Mouse (Mus musculus): Measurements from ENCODE around the gene Suco. TPM values are rescaled to one million over a fixed set of nuclear protein-coding genes. Genes with fewer than 3 reads are reported as not detected.

Suco gene
- 52.5 TPM for polyA plus RNA-seq (2014; fragmentation: Illumina TruSeq; extraction: RNeasy Lipid Tissue Mini Kit (QIAGEN cat#74804); ENCODE audit: low read depth, low replicate concordance)

GRCm38 (mm10) chr1:161876553-161877447 is at the start of gene Suco:
Gene Suco (minus strand): TSS chr1:161876682.

GRCm38 (mm10) chr1:161788339-161788738 is 88.1 kb downstream of the Suco start, which contains the start of gene Fasl:
Gene Fasl (minus strand): TSS chr1:161788495.

Other genes with a start within 250 kb of the Suco start
- gene Fasl, start 88.2 kb downstream of the Suco start, polyA plus RNA-seq (2014; fragmentation: Illumina TruSeq; extraction: RNeasy Lipid Tissue Mini Kit (QIAGEN cat#74804); ENCODE audit: low read depth, low replicate concordance): 0.15 TPM
- gene Pigc, start 92.5 kb upstream of the Suco start, polyA plus RNA-seq (2014; fragmentation: Illumina TruSeq; extraction: RNeasy Lipid Tissue Mini Kit (QIAGEN cat#74804); ENCODE audit: low read depth, low replicate concordance): 29.6 TPM
- gene 4930558K02Rik, start 103.0 kb upstream of the Suco start, polyA plus RNA-seq (2014; fragmentation: Illumina TruSeq; extraction: RNeasy Lipid Tissue Mini Kit (QIAGEN cat#74804); ENCODE audit: low read depth, low replicate concordance): 0.67 TPM

Data from adipose tissue, adult 10 weeks (tissue).